Mouse (Mus musculus): ENCODE measurements around the gene Ttc27.

Gene Ttc27

DNA sequence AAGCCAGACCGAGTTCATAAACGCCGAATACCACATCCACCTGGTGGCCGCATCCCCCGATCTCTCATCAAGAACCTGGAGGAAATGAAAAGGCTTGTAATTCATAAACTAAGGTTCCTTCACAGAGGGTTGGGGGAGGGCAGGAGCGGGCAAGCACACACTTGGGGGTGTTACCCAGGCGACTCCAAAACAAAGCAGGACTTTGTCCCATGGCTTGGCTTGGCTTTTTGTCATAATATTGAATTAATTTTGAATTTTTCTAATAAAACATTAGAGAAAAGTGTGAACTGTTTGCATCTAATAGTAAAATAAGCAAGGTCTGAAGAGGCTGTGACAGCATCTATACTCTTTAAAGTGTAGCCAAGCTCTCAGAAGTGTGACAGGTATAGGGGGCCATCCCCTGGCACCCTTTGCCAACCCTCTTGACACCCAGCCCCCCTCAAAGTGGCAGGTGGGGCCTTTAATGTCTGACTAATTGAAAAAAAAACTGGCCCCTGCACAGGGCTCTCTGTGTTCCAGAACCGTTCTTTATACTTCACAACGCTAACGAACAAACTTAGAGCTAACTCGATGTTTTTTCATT lies 172.1 kb downstream of the Ttc27 start:
- DNase-seq: no peak

DNA sequence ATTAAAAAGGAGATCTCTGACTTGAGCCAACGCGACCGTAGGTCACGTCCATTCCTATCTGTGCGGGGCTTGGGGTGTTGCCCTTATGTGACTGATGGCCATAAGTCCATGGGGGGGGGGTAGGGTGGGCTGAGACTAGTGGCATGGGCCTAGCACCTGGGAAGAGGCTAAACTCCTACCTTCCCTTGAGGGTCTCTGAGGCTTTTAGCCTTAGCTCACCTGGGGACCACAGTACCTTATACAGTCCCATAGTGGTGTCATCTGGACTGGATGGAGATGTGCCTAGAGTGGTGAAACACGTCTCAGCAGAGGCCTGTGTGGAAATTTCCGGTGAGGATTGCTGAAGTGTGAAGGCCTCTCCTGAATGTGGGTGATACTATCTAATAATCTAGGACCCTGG lies 184.9 kb downstream of the Ttc27 start:
- no peak for DNase-seq

- DNase-seq: no peak
Measured at GRCm38 (mm10) chr17:74903411-74904331, 186.1 kb downstream of the Ttc27 start.

GRCm38 (mm10) chr17:74904332-74904687 lies 186.8 kb downstream of the Ttc27 start:
- no peak for DNase-seq

DNA sequence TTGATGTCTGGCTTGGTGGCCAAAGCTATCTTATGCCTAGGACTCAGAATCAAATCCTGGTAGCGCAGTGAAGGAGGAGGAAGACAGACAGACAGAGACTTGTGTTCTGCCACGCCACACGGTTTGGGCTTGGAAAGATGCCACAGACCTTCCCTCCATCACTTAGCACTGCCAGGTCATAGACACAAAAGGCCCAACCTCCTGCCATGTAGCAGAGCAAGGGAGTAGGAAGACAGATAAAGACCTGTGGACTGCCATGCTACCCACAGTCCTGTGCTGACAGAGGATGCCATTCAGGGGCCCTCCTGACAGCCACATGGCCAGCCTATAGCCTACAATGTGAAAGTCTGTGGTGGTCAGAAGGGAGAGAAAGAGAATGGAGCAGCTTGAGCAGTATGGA lies 187.4 kb downstream of the Ttc27 start:
- no peak for DNase-seq

DNA sequence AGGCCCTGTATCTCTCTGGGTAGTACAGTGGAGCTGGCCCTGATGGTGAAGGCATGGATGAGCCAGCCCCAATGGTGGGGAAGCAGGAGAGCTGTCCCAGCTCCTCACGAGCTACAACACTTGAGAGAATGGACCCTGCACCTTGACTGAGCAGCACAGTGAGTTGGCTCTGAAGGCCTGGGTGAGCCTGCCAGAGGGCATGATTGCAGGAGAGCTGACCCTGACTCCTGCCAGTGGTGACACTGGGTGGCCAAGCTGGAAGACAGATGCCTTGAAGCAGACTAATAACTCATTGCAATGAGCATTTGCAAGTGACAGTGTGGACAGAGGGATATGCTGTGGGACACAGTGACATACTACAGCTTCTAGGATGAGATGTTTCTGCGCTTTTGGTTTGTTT lies 195.5 kb downstream of the Ttc27 start:
- peak; percentile 22 for DNase-seq

Data from kidney, adult 11 months (tissue).